Mouse (Mus musculus): ENCODE data around the gene Itpk1.

The Itpk1 gene

GRCm38 (mm10) chr12:102554721-102555516, 149.8 kb downstream of the Itpk1 start, which contains the start of gene Chga:
Chga (plus strand) TSS chr12:102554969.
- DNase-seq (ENCODE audit: low spot score in 2 of 2) = peak; percentile 62 to 80

- no peak for DNase-seq (ENCODE audit: low spot score in 2 of 2)
These were observed 150.9 kb downstream of the Itpk1 start for GRCm38 (mm10) chr12:102553705-102554275.

GRCm38 (mm10) chr12:102552001-102552400, 152.7 kb downstream of the Itpk1 start:
- DNase-seq (ENCODE audit: low spot score in 2 of 2) = no peak

DNA sequence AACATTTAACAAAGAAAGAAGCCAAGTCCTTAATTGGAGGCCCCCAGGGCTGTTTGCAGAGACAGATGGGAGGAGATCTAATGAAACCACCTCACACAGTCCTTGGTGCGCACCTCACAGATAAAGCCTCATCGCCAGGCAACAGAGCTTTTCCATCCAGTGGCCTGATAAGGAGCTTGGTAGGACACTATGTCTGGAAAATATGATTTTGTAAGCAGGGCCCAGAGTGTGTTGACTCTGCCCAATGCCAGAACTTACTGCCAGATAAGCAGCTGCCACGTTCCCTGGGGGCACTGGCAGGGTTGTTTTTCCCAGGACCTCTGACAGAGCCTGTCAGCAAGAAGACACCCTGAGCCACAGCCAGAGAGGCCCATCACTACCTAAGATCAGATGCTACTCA, 153.5 kb downstream of the Itpk1 start:
- DNase-seq (ENCODE audit: low spot score in 2 of 2) = no peak

GRCm38 (mm10) chr12:102550529-102550928, 154.2 kb downstream of the Itpk1 start:
- DNase-seq (ENCODE audit: low spot score in 2 of 2) = no peak

- no peak for DNase-seq (ENCODE audit: low spot score in 2 of 2)
These were observed 159.6 kb downstream of the Itpk1 start for GRCm38 (mm10) chr12:102545122-102545521.

DNA sequence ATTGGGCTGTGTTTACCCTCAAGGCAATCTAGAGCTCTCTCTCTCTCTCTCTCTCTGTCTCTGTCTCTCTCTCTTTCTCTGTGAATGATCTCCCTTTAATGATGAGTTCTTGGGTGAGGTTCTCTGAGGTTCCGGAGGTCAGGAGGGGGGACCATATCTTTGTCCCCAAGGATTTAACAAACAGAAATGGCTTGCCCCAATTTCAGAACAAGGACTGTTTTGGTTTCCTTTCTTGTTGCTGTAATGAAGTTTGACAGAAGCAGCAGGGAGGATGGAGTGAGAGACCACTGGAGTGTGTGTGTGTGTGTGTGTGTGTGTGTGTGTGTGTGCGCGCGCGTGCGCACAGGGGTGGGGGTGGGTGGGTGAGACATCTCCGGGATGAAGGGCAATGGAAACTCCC, 163.6 kb downstream of the Itpk1 start:
- DNase-seq (ENCODE audit: low spot score in 2 of 2) = no peak

DNA sequence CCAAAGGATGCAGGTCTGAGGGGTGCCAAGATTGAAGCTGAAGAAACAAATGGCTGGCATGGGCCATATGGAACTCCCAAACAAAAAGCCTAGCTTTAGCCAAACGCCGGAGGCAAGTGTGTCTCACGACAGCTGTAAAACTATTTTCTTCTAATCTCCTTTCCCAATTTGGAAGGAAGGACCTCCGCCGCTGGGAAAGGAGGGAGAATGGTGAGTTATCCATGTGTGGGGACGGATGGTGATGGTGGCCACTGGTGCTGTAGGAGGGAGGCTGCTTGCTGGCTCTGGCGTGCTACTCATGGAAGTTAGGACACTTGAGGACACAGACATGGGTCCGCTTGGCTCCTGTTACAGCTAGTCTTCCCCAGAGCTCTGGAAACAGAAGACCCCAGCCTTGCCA, 164.5 kb downstream of the Itpk1 start:
- DNase-seq (ENCODE audit: low spot score in 2 of 2) = no peak

- DNase-seq (ENCODE audit: low spot score in 2 of 2) = no peak
These were observed 168.9 kb downstream of the Itpk1 start for GRCm38 (mm10) chr12:102535796-102536195.

DNA sequence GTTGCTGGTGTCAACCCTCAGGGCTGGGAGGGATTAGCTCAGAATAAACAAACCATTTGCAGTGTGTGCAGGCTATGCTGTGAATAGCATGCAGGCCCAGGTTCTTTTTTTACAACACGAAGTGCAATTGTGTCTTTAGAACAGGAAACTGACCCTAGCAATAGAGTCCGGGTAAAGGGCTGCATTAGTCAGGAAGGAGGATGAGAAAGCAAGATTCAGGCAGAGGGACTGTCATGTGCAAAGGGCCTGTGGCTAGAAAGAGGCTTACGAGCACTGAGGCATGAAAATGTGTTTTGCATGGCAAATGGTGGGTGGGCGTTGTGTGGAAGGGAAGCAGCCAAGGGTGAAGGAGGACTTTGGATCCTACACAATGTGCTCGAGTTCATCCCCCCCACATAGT, 176.7 kb downstream of the Itpk1 start:
- no peak for DNase-seq (ENCODE audit: low spot score in 2 of 2)

GRCm38 (mm10) chr12:102524760-102525159, 180.0 kb downstream of the Itpk1 start:
- DNase-seq (ENCODE audit: low spot score in 2 of 2) = peak in 1 of 2 experiments; percentile 32

DNA sequence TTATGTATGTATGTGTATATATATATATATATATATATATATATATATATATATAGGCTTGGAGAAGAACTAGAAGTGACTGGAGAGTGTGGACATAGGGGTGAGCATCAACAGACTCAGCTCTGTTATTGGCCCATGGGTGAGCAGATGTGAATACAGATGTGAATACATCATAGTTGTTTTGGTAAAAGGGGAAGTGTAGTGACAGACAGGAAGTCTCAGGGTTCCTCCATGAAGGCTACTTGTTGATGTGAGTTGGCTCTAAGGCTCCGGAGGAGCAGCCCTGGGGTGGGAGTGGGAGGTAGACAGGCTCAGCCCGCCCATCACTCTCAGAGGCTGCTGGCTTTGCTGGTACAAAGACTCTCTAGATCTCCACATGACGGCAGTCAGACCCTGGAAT, 180.5 kb downstream of the Itpk1 start:
- no peak for DNase-seq (ENCODE audit: low spot score in 2 of 2)

DNA sequence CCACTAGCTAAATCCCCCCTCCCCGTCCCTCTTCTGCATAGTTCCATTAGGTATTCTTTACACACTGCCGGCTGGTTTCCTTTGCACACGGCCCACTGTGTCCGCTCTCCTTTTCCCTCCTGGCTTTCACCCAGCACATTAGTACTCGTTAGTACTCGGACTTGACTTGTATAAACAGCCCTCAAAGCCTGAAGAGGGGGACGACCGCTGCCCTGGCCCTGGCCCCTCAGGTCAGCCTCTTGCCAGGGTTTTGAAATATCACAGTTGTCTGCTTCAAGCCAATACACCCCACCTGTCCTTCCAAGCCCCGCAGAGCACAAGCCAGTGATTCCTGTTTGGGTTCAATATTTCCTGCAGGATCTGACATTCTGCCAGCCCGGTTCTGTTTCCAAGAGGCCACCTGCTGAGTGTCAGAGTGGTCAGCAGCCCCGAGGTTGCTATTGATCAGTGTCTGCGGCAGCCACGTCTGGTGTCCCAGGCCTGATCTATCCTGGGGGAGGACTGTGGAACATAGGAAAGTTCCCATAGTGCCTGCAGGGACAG, 182.9 kb downstream of the Itpk1 start:
- no peak for DNase-seq (ENCODE audit: low spot score in 2 of 2)

GRCm38 (mm10) chr12:102519929-102520720, 184.6 kb downstream of the Itpk1 start:
- DNase-seq (ENCODE audit: low spot score in 2 of 2) = no peak
